Mouse (Mus musculus) cerebellum, adult 2 months (tissue): ENCODE data around the gene Gm6588.

Source experiments
- CTCF ChIP-seq: fragments of 200-500 bp; IDR thresholded peaks from 2 replicates; pipeline ENCODE4 v1.5.1; 2011; ENCODE audit warnings: low read depth, mild to moderate bottlenecking, control low read depth, low read length, moderate library complexity, borderline replicate concordance; ENCODE audit not compliant: insufficient read depth
- POLR2A ChIP-seq: fragments of 200-500 bp; IDR thresholded peaks from 2 replicates; pipeline ENCODE4 v1.6.1; 2011; ENCODE audit warnings: low read length, control low read depth, borderline replicate concordance; ENCODE audit not compliant: insufficient read depth

DNA sequence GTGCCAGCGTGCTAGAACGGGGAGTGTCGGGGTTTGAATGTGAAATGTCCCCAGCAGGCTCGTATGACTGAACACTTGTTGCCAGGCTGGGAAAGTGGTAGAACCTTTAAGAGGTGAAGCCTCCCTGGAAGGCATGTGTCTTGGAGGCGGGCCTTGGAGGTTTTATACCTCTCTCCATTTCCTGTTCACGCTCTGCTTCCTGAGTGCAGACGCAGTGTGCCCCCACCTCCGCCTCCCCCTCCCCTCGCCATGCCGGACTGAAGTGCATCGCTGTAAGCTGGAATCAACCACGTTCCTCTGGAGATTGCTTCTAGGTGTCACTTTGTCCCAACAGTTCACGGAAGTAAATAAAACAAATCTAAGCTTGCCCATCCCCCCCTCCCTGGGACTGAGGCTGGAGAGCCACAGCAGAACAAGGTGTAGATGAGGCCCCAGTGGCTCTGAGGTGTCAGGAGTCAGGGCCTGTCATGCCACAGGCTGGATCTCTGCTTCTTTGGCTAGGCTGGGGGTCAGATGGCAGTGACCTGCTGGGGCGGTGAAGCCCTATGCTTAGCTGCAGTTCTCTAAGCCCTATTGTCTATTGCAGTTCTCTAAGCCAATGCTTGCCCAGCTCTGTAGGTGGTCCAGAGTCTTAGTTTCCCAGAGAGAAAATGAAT, 18.0 kb upstream of the Gm6588 start:
- TF ChIP-seq CTCF (no peak), POLR2A (no peak)
